Mouse (Mus musculus): ENCODE data around the gene Sfr1.

The Sfr1 gene

DNA sequence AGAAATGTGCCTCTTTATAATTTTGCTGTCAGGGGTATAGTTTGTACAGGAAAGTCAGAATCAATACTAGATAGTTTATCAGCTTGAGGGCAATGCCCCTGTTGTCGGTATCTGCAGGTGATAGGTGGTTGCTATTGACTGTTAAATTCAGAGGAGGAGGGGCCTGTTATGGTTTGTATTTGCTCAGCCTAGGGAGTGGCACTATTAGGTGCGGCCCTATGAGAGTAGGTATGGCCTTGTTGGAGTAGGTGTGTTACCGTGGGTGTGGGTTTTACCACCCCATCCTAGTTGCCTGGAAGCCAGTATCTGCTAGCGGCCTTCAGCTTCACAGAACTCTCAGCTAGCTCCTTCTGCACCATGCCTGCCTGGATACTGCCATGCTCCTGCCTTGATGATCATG, 22.4 kb downstream of the Sfr1 start:
- no peak for DNase-seq

DNA sequence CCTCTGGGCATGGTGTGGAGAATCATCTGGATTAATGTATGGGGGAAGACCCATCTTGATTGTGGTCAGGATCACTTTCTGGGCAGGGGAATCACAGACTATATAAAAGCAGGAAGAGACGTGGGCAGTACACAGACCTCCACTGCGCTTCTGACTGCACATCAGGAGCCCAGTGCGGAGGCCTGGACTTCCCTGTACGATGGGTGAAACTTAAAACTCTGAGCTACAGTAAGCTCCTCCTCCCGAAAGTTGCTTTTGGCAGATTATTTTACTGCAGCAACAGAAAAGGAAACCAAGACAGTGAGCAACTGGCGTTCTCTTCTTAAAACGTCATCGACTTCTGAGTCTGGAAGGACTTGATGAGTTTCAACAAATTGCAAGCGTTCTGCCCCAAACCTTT, 23.4 kb downstream of the Sfr1 start:
- no peak for DNase-seq

DNA sequence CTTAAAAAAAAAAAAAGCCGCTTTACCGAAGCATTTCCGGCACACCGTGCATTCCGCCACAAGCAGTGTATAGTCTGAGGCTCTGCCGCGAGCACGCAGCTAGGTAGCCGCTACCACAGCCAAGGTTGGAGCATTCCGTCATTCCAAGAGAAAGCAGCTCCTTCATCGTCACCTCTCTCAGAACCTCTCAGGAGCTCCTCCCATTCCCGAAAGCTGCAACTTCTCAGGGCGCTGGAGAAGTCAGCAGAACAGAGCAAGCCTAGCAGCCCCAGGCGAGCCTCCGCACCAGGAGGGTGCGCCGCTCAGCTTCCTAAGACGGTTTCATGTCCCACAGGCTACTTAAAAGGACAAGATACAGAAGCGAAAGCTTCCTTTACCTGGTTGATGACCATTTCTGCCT, 24.1 kb downstream of the Sfr1 start:
- DNase-seq: no peak

DNA sequence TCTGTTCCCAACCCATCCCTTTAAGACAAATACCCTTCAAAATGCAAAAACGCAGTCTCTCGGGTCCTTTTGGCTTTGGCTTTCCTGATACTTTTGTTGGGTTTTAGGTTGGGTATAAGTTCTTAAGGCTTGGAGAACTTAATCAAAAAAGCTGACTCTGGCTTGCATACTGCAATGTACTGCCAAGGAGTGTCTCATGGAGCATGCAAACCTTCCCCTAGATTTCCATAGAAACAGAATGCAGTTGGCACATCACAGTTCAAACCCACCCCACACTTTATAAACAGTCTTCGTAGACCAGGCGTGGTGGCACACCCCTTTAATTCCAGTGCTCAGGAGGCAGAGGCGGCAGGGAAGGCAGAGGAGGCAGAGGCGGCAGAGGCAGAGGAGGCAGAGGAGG, 46.4 kb downstream of the Sfr1 start:
- DNase-seq: no peak

GRCm38 (mm10) chr19:47780145-47780544, 48.7 kb downstream of the Sfr1 start:
- DNase-seq: no peak

GRCm38 (mm10) chr19:47780972-47781371, 49.5 kb downstream of the Sfr1 start:
- no peak for DNase-seq

GRCm38 (mm10) chr19:47783898-47784297, 52.4 kb downstream of the Sfr1 start:
- no peak for DNase-seq
